Mouse (Mus musculus): ENCODE results near the gene B4galt2. TPM values are rescaled to one million over a fixed set of nuclear protein-coding genes. Genes with fewer than 3 reads are reported as not detected.
A peak's percentile ranks its signal among the peaks of the same experiment; 100 is the strongest.

Gene B4galt2
- polyA plus RNA-seq (2014; fragmentation: Nextera tagmentation; extraction: Ambion mirVana): 24.9 and 26.5 TPM in 2 replicates

GRCm38 (mm10) chr4:117882701-117883691 lies at the start of gene B4galt2:
TSS of gene B4galt2 (minus strand) at chr4:117883487.
- under 1% methylated on average over 96 of the region's 103 CpGs for WGBS
- H3K4me1 ChIP-seq (ENCODE audit: control insufficient read depth, insufficient read depth, low read length): no peaks in the 10 kb centered on the region
- no peak within 1 kb of the TSS; the same call in 1 of the 2 replicates for H3K27ac ChIP-seq (replicated peaks; ENCODE audit: low read depth, low read length)
- no peaks in the 10 kb centered on the region for H3K27me3 ChIP-seq (ENCODE audit: control insufficient read depth, insufficient read depth, low read length)
- H3K4me2 ChIP-seq (ENCODE audit: low read depth, low read length): peak within 1 kb of the TSS; percentile 79
- peak; percentile 30 for ATAC-seq (replicated peaks; ENCODE audit: insufficient number of reproducible peaks, low FRiP score, low TSS enrichment, low read depth)
- peak; percentile 81 for DNase-seq (ENCODE audit: low spot score)
- H3K4me3 ChIP-seq (ENCODE audit: low read depth, low read length): peak within 1 kb of the TSS; percentile 73
- H3K36me3 ChIP-seq (replicated peaks; ENCODE audit: control insufficient read depth, insufficient read depth, low read depth, low read length): peaks cover 2% of the 10 kb centered on the region
- H3K9me3 ChIP-seq (replicated peaks; ENCODE audit: control insufficient read depth, low read length): no peaks in the 10 kb centered on the region
- peak within 1 kb of the TSS; percentile 91 for H3K9ac ChIP-seq (replicated peaks; ENCODE audit: low read length)

GRCm38 (mm10) chr4:117929391-117929881 lies 46.1 kb upstream of the B4galt2 start, which contains the start of gene Artn:
TSS of gene Artn (minus strand) at chr4:117929763.
- Histone ChIP-seq H3K27me3 (ENCODE audit: control insufficient read depth, insufficient read depth, low read length) (peaks cover 31% of the 10 kb centered on the region), H3K4me2 (ENCODE audit: low read depth, low read length) (peak within 1 kb of the TSS; percentile 91), H3K9me3 (replicated peaks; ENCODE audit: control insufficient read depth, low read length) (no peaks in the 10 kb centered on the region; the same call in 1 of the 2 replicates), H3K27ac (replicated peaks; ENCODE audit: low read depth, low read length) (no peak within 1 kb of the TSS), H3K9ac (replicated peaks; ENCODE audit: low read length) (peak within 1 kb of the TSS; percentile 48), H3K4me3 (ENCODE audit: low read depth, low read length) (peak within 1 kb of the TSS; percentile 39), H3K36me3 (replicated peaks; ENCODE audit: control insufficient read depth, insufficient read depth, low read depth, low read length) (no peaks in the 10 kb centered on the region), H3K4me1 (ENCODE audit: control insufficient read depth, insufficient read depth, low read length) (peaks cover 7% of the 10 kb centered on the region)
- DNase-seq (ENCODE audit: low spot score) (peak; percentile 62), ATAC-seq (replicated peaks; ENCODE audit: insufficient number of reproducible peaks, low FRiP score, low TSS enrichment, low read depth) (peak; percentile 40)
- under 1% methylated on average over 33 of the region's 33 CpGs for WGBS

- H3K9ac ChIP-seq (replicated peaks; ENCODE audit: low read length): peak overlapping the region; percentile 48
- peak; percentile 19; the same call in 1 of the 2 replicates for ATAC-seq (replicated peaks; ENCODE audit: insufficient number of reproducible peaks, low FRiP score, low TSS enrichment, low read depth)
Measured at GRCm38 (mm10) chr4:117928699-117929241, 45.5 kb upstream of the B4galt2 start.

GRCm38 (mm10) chr4:117928234-117928633 lies 44.9 kb upstream of the B4galt2 start:
- no peak overlapping the region for H3K4me3 ChIP-seq (ENCODE audit: low read depth, low read length)
- H3K9ac ChIP-seq (replicated peaks; ENCODE audit: low read length): no peak overlapping the region
- WGBS: 16% methylated on average over 6 of the region's 6 CpGs
- peaks cover 7% of the 10 kb centered on the region for H3K4me1 ChIP-seq (ENCODE audit: control insufficient read depth, insufficient read depth, low read length)
- H3K27ac ChIP-seq (replicated peaks; ENCODE audit: low read depth, low read length): no peak overlapping the region
- no peaks in the 10 kb centered on the region for H3K36me3 ChIP-seq (replicated peaks; ENCODE audit: control insufficient read depth, insufficient read depth, low read depth, low read length)
- peaks cover 31% of the 10 kb centered on the region for H3K27me3 ChIP-seq (ENCODE audit: control insufficient read depth, insufficient read depth, low read length)
- H3K9me3 ChIP-seq (replicated peaks; ENCODE audit: control insufficient read depth, low read length): no peaks in the 10 kb centered on the region; the same call in 1 of the 2 replicates
- 0 out of 2 replicates have a peak, but pooled peaks have one; percentile 30 for ATAC-seq (replicated peaks; ENCODE audit: insufficient number of reproducible peaks, low FRiP score, low TSS enrichment, low read depth)
- no peak overlapping the region for H3K4me2 ChIP-seq (ENCODE audit: low read depth, low read length)
- peak; percentile 86 for DNase-seq (ENCODE audit: low spot score)

More at GRCm38 (mm10) chr4:117928699-117929241, 45.5 kb upstream of the B4galt2 start:
- Histone ChIP-seq H3K4me3 (ENCODE audit: low read depth, low read length) (peak overlapping the region; percentile 39), H3K27ac (replicated peaks; ENCODE audit: low read depth, low read length) (no peak overlapping the region), H3K4me2 (ENCODE audit: low read depth, low read length) (peak overlapping the region; percentile 91), H3K36me3 (replicated peaks; ENCODE audit: control insufficient read depth, insufficient read depth, low read depth, low read length) (no peaks in the 10 kb centered on the region), H3K4me1 (ENCODE audit: control insufficient read depth, insufficient read depth, low read length) (peaks cover 7% of the 10 kb centered on the region), H3K9me3 (replicated peaks; ENCODE audit: control insufficient read depth, low read length) (no peaks in the 10 kb centered on the region; the same call in 1 of the 2 replicates), H3K27me3 (ENCODE audit: control insufficient read depth, insufficient read depth, low read length) (peaks cover 31% of the 10 kb centered on the region)
- DNase-seq (ENCODE audit: low spot score): peak; percentile 61
- 2% methylated on average over 13 of the region's 13 CpGs for WGBS

GRCm38 (mm10) chr4:117926545-117927482 lies 43.5 kb upstream of the B4galt2 start:
- H3K4me2 ChIP-seq (ENCODE audit: low read depth, low read length): peak overlapping the region; percentile 90
- no peaks in the 10 kb centered on the region for H3K36me3 ChIP-seq (replicated peaks; ENCODE audit: control insufficient read depth, insufficient read depth, low read depth, low read length)
- no peak overlapping the region for H3K27ac ChIP-seq (replicated peaks; ENCODE audit: low read depth, low read length)
- ATAC-seq (replicated peaks; ENCODE audit: insufficient number of reproducible peaks, low FRiP score, low TSS enrichment, low read depth) (peak; percentile 57), DNase-seq (ENCODE audit: low spot score) (peak; percentile 71)
- H3K4me1 ChIP-seq (ENCODE audit: control insufficient read depth, insufficient read depth, low read length): peaks cover 7% of the 10 kb centered on the region
- peak overlapping the region; percentile 52 for H3K9ac ChIP-seq (replicated peaks; ENCODE audit: low read length)
- WGBS: 2% methylated on average over 66 of the region's 71 CpGs
- no peaks in the 10 kb centered on the region; the same call in 1 of the 2 replicates for H3K9me3 ChIP-seq (replicated peaks; ENCODE audit: control insufficient read depth, low read length)
- peak overlapping the region; percentile 47 for H3K4me3 ChIP-seq (ENCODE audit: low read depth, low read length)
- H3K27me3 ChIP-seq (ENCODE audit: control insufficient read depth, insufficient read depth, low read length): peaks cover 31% of the 10 kb centered on the region

- H3K36me3 ChIP-seq (replicated peaks; ENCODE audit: control insufficient read depth, insufficient read depth, low read depth, low read length): no peaks in the 10 kb centered on the region
- peaks cover 31% of the 10 kb centered on the region for H3K27me3 ChIP-seq (ENCODE audit: control insufficient read depth, insufficient read depth, low read length)
- H3K9ac ChIP-seq (replicated peaks; ENCODE audit: low read length): no peak overlapping the region
- 66% methylated on average over 5 of the region's 6 CpGs for WGBS
- ATAC-seq (replicated peaks; ENCODE audit: insufficient number of reproducible peaks, low FRiP score, low TSS enrichment, low read depth) (no peak), DNase-seq (ENCODE audit: low spot score) (no peak)
- H3K4me1 ChIP-seq (ENCODE audit: control insufficient read depth, insufficient read depth, low read length): peaks cover 7% of the 10 kb centered on the region
- H3K9me3 ChIP-seq (replicated peaks; ENCODE audit: control insufficient read depth, low read length): no peaks in the 10 kb centered on the region; the same call in 1 of the 2 replicates
- no peak overlapping the region for H3K27ac ChIP-seq (replicated peaks; ENCODE audit: low read depth, low read length)
- no peak overlapping the region for H3K4me3 ChIP-seq (ENCODE audit: low read depth, low read length)
- H3K4me2 ChIP-seq (ENCODE audit: low read depth, low read length): no peak overlapping the region
Measured at GRCm38 (mm10) chr4:117924916-117925315, 41.6 kb upstream of the B4galt2 start.

GRCm38 (mm10) chr4:117923450-117923849 lies 40.2 kb upstream of the B4galt2 start:
- H3K9ac ChIP-seq (replicated peaks; ENCODE audit: low read length): no peak overlapping the region
- WGBS: 79% methylated on average over 2 of the region's 2 CpGs
- H3K27me3 ChIP-seq (ENCODE audit: control insufficient read depth, insufficient read depth, low read length): peaks cover 30% of the 10 kb centered on the region
- DNase-seq (ENCODE audit: low spot score) (no peak), ATAC-seq (replicated peaks; ENCODE audit: insufficient number of reproducible peaks, low FRiP score, low TSS enrichment, low read depth) (no peak)
- H3K4me3 ChIP-seq (ENCODE audit: low read depth, low read length): no peak overlapping the region
- no peak overlapping the region for H3K27ac ChIP-seq (replicated peaks; ENCODE audit: low read depth, low read length)
- H3K9me3 ChIP-seq (replicated peaks; ENCODE audit: control insufficient read depth, low read length): no peaks in the 10 kb centered on the region; the same call in 1 of the 2 replicates
- H3K4me2 ChIP-seq (ENCODE audit: low read depth, low read length): no peak overlapping the region
- no peaks in the 10 kb centered on the region for H3K36me3 ChIP-seq (replicated peaks; ENCODE audit: control insufficient read depth, insufficient read depth, low read depth, low read length)
- peaks cover 2% of the 10 kb centered on the region; the same call in 1 of the 2 replicates for H3K4me1 ChIP-seq (ENCODE audit: control insufficient read depth, insufficient read depth, low read length)

Data from embryonic facial prominence, embryonic 11.5 days (tissue).